Mouse (Mus musculus): ENCODE measurements around the gene Grik1. TPM values are rescaled to one million over a fixed set of nuclear protein-coding genes. Genes with fewer than 3 reads are reported as not detected.

Gene Grik1
- polyA plus RNA-seq, 1 experiment from 2014 or later: 3.5 TPM

DNA sequence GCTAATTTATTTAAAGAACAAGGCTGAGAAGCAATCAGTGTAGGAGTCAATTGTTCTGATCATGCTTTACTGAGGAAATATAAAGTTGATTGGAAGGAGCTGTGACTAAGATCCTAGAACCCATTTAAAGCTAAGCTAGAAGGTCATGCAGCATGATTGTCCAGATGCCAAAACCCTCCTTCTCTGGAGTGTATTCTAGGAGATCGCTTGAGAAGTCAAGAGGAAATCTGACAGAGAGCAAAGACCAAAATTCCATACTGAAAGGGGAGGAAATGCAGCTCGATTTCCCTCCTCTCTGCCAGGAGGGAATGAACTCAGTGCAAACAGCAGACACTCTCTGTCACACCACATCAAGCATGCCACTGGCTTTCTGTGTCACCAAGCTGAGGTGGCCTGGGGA, 378.9 kb downstream of the Grik1 start:
- Histone ChIP-seq H3K9ac (ENCODE audit: low read depth, low read length) (no peak overlapping the region), H3K4me2 (replicated peaks; ENCODE audit: low read depth, low read length) (no peak overlapping the region), H3K27ac (ENCODE audit: low read depth, low read length) (no peak overlapping the region), H3K36me3 (ENCODE audit: control insufficient read depth, insufficient read depth, low read length) (no peaks in the 10 kb centered on the region), H3K4me3 (ENCODE audit: low read depth, low read length) (no peak overlapping the region), H3K27me3 (ENCODE audit: control insufficient read depth, insufficient read depth, low read length) (no peaks in the 10 kb centered on the region), H3K4me1 (replicated peaks; ENCODE audit: control insufficient read depth, insufficient read depth, low read length) (no peaks in the 10 kb centered on the region), H3K9me3 (ENCODE audit: control insufficient read depth, low read length) (no peaks in the 10 kb centered on the region)
- DNase-seq (ENCODE audit: low spot score) (no peak), ATAC-seq (ENCODE audit: low FRiP score) (no peak)
- 66% methylated on average over 2 of the region's 2 CpGs for WGBS

DNA sequence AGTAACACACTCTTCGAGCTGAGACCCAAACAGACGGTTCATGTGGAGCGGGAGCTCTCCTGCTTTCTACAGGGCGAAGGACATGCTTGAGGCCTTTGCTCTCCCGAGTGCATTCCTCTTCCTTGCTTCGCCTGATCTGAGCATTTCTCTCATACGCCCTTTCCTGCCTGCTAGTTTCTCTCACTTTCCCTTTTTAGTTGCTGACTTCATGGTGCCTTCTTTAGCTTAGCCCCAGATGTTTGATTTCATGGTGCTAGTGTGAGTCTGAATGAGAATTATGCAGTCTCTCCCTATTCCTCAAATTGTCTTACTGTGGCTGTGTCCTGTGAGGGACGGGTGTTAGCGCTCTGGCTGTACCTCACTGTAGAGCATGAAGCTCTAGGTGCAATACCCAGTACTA, 388.0 kb downstream of the Grik1 start:
- Histone ChIP-seq H3K9me3 (ENCODE audit: control insufficient read depth, low read length) (no peaks in the 10 kb centered on the region), H3K9ac (ENCODE audit: low read depth, low read length) (no peak overlapping the region), H3K4me2 (replicated peaks; ENCODE audit: low read depth, low read length) (no peak overlapping the region), H3K4me3 (ENCODE audit: low read depth, low read length) (no peak overlapping the region), H3K27ac (ENCODE audit: low read depth, low read length) (no peak overlapping the region), H3K4me1 (replicated peaks; ENCODE audit: control insufficient read depth, insufficient read depth, low read length) (no peaks in the 10 kb centered on the region), H3K36me3 (ENCODE audit: control insufficient read depth, insufficient read depth, low read length) (no peaks in the 10 kb centered on the region), H3K27me3 (ENCODE audit: control insufficient read depth, insufficient read depth, low read length) (no peaks in the 10 kb centered on the region)
- ATAC-seq (ENCODE audit: low FRiP score): no peak
- no peak for DNase-seq (ENCODE audit: low spot score)
- WGBS: 75% methylated on average over 9 of the region's 9 CpGs

DNA sequence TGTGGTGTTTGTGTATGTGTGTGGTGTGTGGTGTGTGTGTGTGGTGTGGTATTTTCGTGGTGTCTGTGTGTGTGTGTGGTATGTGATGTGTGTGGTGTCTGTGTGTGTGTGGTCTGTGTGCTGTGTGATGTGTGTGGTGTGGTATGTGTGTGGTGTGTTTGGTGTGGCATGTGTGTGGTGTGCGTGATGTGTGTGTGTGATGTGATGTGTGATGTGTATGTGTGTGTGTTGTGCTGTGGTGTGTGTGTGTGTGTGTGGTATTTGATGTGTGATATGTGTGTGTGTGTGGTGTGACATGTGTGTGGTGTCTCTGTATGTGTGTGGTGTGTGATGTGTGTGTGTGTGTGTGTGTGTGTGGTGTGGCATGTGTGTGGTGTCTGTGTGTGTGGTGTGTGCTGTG, 388.9 kb downstream of the Grik1 start:
- Histone ChIP-seq H3K9me3 (ENCODE audit: control insufficient read depth, low read length) (no peaks in the 10 kb centered on the region), H3K27me3 (ENCODE audit: control insufficient read depth, insufficient read depth, low read length) (no peaks in the 10 kb centered on the region), H3K4me1 (replicated peaks; ENCODE audit: control insufficient read depth, insufficient read depth, low read length) (no peaks in the 10 kb centered on the region), H3K27ac (ENCODE audit: low read depth, low read length) (no peak overlapping the region), H3K4me3 (ENCODE audit: low read depth, low read length) (no peak overlapping the region), H3K36me3 (ENCODE audit: control insufficient read depth, insufficient read depth, low read length) (no peaks in the 10 kb centered on the region), H3K4me2 (replicated peaks; ENCODE audit: low read depth, low read length) (no peak overlapping the region), H3K9ac (ENCODE audit: low read depth, low read length) (no peak overlapping the region)
- ATAC-seq (ENCODE audit: low FRiP score) (peak; percentile 35; the same call in 1 of the 2 replicates), DNase-seq (ENCODE audit: low spot score) (no peak)
- 85% methylated on average over 2 of the region's 2 CpGs for WGBS

DNA sequence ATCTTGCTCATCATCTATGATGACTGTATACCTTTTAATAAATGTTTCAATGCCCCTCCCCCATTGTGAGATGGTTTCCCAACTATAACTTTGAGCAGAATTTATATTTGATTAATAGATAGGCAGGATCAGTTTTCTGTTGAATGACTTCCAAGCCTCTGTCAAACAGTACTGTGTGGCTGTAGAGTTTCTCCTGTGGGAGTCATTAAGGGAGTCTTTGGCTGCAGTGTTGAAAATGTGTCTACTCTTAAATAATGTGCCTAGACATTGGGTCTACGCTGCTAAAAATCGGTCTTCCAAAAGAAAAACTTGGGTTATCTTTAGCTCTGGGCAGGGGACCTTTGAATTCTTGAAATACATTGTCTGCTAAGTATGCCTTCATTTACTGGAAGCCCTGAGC, 414.1 kb downstream of the Grik1 start:
- no peak overlapping the region for H3K4me3 ChIP-seq (ENCODE audit: low read depth, low read length)
- no peak for ATAC-seq (ENCODE audit: low FRiP score)
- no peak overlapping the region for H3K9ac ChIP-seq (ENCODE audit: low read depth, low read length)
- H3K4me2 ChIP-seq (replicated peaks; ENCODE audit: low read depth, low read length): no peak overlapping the region
- WGBS: 90% methylated on average over 2 of the region's 2 CpGs
- no peaks in the 10 kb centered on the region for H3K27me3 ChIP-seq (ENCODE audit: control insufficient read depth, insufficient read depth, low read length)
- no peak for DNase-seq (ENCODE audit: low spot score)
- H3K36me3 ChIP-seq (ENCODE audit: control insufficient read depth, insufficient read depth, low read length): no peaks in the 10 kb centered on the region
- no peak overlapping the region for H3K27ac ChIP-seq (ENCODE audit: low read depth, low read length)
- no peaks in the 10 kb centered on the region for H3K4me1 ChIP-seq (replicated peaks; ENCODE audit: control insufficient read depth, insufficient read depth, low read length)
- no peaks in the 10 kb centered on the region for H3K9me3 ChIP-seq (ENCODE audit: control insufficient read depth, low read length)

DNA sequence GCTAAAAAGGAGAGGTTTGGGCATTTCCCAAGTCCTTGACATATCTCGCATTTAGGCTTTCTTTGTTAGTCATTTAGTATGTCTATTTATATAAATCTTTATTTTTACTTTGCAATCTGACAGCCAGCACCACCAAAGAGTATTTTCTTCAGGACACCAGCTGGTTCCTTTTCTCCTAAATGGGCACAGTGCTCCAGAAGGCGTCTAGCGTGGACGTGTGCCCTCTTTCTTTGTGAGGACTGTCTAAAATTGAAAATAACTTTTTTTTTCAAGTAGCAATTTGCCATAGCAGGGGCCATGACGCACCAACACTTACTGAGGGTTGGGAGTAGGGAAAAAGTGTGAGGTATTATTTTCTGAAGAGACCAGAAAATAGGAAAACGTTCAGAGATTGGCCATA, 425.5 kb downstream of the Grik1 start:
- H3K27me3 ChIP-seq (ENCODE audit: control insufficient read depth, insufficient read depth, low read length): no peaks in the 10 kb centered on the region

DNA sequence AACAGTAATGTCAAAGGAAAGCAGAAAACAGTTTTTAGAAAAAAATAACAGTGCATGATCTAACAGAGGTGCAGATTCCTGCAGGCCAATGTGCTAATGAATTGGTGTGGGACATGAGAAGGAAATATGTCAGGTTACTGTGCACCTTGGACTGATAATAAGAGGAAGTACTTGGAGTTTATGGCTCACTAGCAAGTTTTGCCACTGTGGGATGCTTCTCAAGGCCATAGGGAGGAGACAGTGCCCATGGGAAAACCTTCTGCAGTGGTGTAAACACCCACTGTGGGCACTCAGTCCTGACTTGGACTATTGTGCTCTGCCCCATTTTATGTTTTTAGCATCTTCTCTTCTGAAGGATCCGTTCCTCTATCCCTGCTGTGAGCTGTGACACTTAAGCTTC, 428.3 kb downstream of the Grik1 start:
- no peak overlapping the region for H3K4me2 ChIP-seq (replicated peaks; ENCODE audit: low read depth, low read length)
- no peak overlapping the region for H3K27ac ChIP-seq (ENCODE audit: low read depth, low read length)
- no peaks in the 10 kb centered on the region for H3K36me3 ChIP-seq (ENCODE audit: control insufficient read depth, insufficient read depth, low read length)
- DNase-seq (ENCODE audit: low spot score) (no peak), ATAC-seq (ENCODE audit: low FRiP score) (no peak)
- WGBS: 39% methylated on average over 1 of the region's 1 CpGs
- H3K27me3 ChIP-seq (ENCODE audit: control insufficient read depth, insufficient read depth, low read length): no peaks in the 10 kb centered on the region
- no peak overlapping the region for H3K4me3 ChIP-seq (ENCODE audit: low read depth, low read length)
- no peak overlapping the region for H3K9ac ChIP-seq (ENCODE audit: low read depth, low read length)
- no peaks in the 10 kb centered on the region for H3K9me3 ChIP-seq (ENCODE audit: control insufficient read depth, low read length)
- no peaks in the 10 kb centered on the region for H3K4me1 ChIP-seq (replicated peaks; ENCODE audit: control insufficient read depth, insufficient read depth, low read length)

More for the DNA sequence above, 425.5 kb downstream of the Grik1 start:
- no peak overlapping the region for H3K4me2 ChIP-seq (replicated peaks; ENCODE audit: low read depth, low read length)
- no peak for ATAC-seq (ENCODE audit: low FRiP score)
- H3K27ac ChIP-seq (ENCODE audit: low read depth, low read length): no peak overlapping the region
- no peak for DNase-seq (ENCODE audit: low spot score)
- 88% methylated on average over 6 of the region's 6 CpGs for WGBS
- no peak overlapping the region for H3K4me3 ChIP-seq (ENCODE audit: low read depth, low read length)
- H3K4me1 ChIP-seq (replicated peaks; ENCODE audit: control insufficient read depth, insufficient read depth, low read length): no peaks in the 10 kb centered on the region
- no peaks in the 10 kb centered on the region for H3K9me3 ChIP-seq (ENCODE audit: control insufficient read depth, low read length)
- H3K9ac ChIP-seq (ENCODE audit: low read depth, low read length): no peak overlapping the region
- H3K36me3 ChIP-seq (ENCODE audit: control insufficient read depth, insufficient read depth, low read length): no peaks in the 10 kb centered on the region

DNA sequence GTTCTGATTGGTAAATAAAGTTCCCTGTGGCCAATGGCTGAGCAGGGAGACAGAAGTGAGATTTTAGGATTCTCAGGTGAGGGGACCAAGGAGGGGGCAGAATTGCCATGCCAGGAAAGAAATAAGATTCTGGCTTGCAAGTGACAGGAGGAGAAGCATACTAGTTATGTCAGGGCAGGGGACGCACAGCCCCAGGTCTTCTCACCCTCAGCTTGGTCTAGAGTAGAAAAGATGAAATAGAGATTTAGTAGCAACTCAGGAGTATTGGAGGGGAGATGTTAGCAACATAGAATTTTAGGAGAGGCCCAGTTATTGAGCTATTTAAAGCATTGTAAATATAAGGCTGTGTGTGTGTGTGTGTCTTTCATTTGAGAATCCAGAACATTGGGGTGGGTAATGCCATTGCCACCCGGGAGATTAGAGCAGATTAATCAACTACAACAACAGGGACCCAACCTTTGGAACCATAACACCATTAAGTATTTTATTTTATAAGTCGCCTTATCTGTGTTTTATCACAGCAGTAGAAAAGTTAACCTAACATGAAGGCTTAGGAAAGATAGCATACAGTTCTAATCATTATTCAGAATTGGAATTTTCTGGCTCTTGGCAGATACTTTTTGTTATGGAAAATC, 436.5 kb downstream of the Grik1 start:
- no peak overlapping the region for H3K4me2 ChIP-seq (replicated peaks; ENCODE audit: low read depth, low read length)
- no peaks in the 10 kb centered on the region for H3K9me3 ChIP-seq (ENCODE audit: control insufficient read depth, low read length)
- ATAC-seq (ENCODE audit: low FRiP score) (no peak), DNase-seq (ENCODE audit: low spot score) (no peak)
- no peak overlapping the region for H3K9ac ChIP-seq (ENCODE audit: low read depth, low read length)
- 94% methylated on average over 3 of the region's 3 CpGs for WGBS
- H3K36me3 ChIP-seq (ENCODE audit: control insufficient read depth, insufficient read depth, low read length): no peaks in the 10 kb centered on the region
- H3K27me3 ChIP-seq (ENCODE audit: control insufficient read depth, insufficient read depth, low read length): no peaks in the 10 kb centered on the region
- no peaks in the 10 kb centered on the region for H3K4me1 ChIP-seq (replicated peaks; ENCODE audit: control insufficient read depth, insufficient read depth, low read length)
- H3K4me3 ChIP-seq (ENCODE audit: low read depth, low read length): no peak overlapping the region
- no peak overlapping the region for H3K27ac ChIP-seq (ENCODE audit: low read depth, low read length)

DNA sequence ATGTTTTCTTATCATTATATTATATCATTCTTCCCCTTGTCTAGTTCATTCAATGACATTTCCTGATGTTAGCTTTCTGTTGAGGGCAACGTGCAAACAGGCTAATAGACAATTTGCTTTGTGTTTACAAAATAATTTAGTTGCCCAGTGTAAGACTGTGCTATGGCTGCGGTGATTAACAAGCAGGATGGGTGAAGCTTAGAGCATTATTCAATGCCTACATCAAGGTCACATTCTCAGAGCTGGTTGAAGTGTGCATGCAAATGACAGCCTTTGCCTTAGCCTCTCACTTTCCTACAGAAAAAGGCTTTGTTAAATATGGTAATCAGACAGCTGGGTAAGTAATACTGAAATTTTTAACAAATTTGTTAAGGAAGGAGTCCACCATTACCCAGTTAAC, 438.5 kb downstream of the Grik1 start:
- DNase-seq (ENCODE audit: low spot score) (no peak), ATAC-seq (ENCODE audit: low FRiP score) (no peak)
- WGBS: 71% methylated on average over 2 of the region's 2 CpGs
- Histone ChIP-seq H3K9ac (ENCODE audit: low read depth, low read length) (no peak overlapping the region), H3K27me3 (ENCODE audit: control insufficient read depth, insufficient read depth, low read length) (no peaks in the 10 kb centered on the region), H3K9me3 (ENCODE audit: control insufficient read depth, low read length) (no peaks in the 10 kb centered on the region), H3K4me2 (replicated peaks; ENCODE audit: low read depth, low read length) (no peak overlapping the region), H3K4me1 (replicated peaks; ENCODE audit: control insufficient read depth, insufficient read depth, low read length) (no peaks in the 10 kb centered on the region), H3K27ac (ENCODE audit: low read depth, low read length) (no peak overlapping the region), H3K36me3 (ENCODE audit: control insufficient read depth, insufficient read depth, low read length) (no peaks in the 10 kb centered on the region), H3K4me3 (ENCODE audit: low read depth, low read length) (no peak overlapping the region)

DNA sequence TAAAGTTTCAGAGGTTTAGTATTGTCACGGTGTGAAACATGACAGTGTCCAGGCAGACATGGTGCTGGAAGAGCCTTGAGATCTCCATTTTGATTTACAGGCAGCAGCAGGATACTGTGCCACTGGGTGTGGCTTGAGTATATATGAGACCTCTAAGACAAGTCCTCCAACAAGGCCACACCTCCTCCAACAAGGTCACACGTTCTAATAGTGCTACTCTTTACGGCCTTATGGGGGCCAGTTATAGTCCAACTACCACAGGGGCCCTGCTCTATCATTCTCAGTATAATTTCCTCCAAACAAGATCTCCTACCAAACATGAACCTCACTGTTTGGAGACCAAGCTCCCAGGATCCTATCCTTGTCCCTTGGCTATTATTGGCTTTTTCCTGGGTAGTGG, 441.3 kb downstream of the Grik1 start:
- DNase-seq (ENCODE audit: low spot score): no peak
- Histone ChIP-seq H3K4me1 (replicated peaks; ENCODE audit: control insufficient read depth, insufficient read depth, low read length) (no peaks in the 10 kb centered on the region), H3K9ac (ENCODE audit: low read depth, low read length) (no peak overlapping the region), H3K9me3 (ENCODE audit: control insufficient read depth, low read length) (no peaks in the 10 kb centered on the region), H3K27me3 (ENCODE audit: control insufficient read depth, insufficient read depth, low read length) (no peaks in the 10 kb centered on the region), H3K4me2 (replicated peaks; ENCODE audit: low read depth, low read length) (no peak overlapping the region), H3K36me3 (ENCODE audit: control insufficient read depth, insufficient read depth, low read length) (no peaks in the 10 kb centered on the region), H3K4me3 (ENCODE audit: low read depth, low read length) (no peak overlapping the region), H3K27ac (ENCODE audit: low read depth, low read length) (no peak overlapping the region)
- 92% methylated on average over 3 of the region's 3 CpGs for WGBS
- no peak for ATAC-seq (ENCODE audit: low FRiP score)
